Mouse (Mus musculus) hindbrain, embryonic 13.5 days (tissue): ENCODE measurements at regions not wholly inside any gene's neighbourhood (a gene's known extent, or its start where the extent isn't known, plus 50 kb on each side); places are given as distances from the start of the nearest gene placed in this dataset.
A peak's percentile ranks its signal among the peaks of the same experiment; 100 is the strongest.

ENCODE experiments used
- ATAC-seq: fragments of 200-750 bp; cut with Nextera tagmentation; 2 replicates; pipeline ENCODE4 v1.8.0; 2017; ENCODE audit warnings: moderate TSS enrichment; ENCODE audit not compliant: low FRiP score
- H3K27ac ChIP-seq: fragments of 300-500 bp; sonication (generic); 2 replicates; pipeline ENCODE4 v1.5.1; 2015; ENCODE audit warnings: inconsistent platforms, mild to moderate bottlenecking, moderate library complexity
- H3K27me3 ChIP-seq: fragments of 300-500 bp; sonication (generic); 2 replicates; pipeline ENCODE4 v1.6.1; 2015; ENCODE audit warnings: mild to moderate bottlenecking, inconsistent platforms
- H3K36me3 ChIP-seq: fragments of 300-500 bp; sonication (generic); 2 replicates; pipeline ENCODE4 v1.6.1; 2015; ENCODE audit warnings: mild to moderate bottlenecking, inconsistent platforms
- H3K4me1 ChIP-seq: fragments of 300-500 bp; sonication (generic); replicated peaks from 2 replicates; pipeline ENCODE4 v1.6.1; 2015; ENCODE audit warnings: inconsistent platforms
- H3K4me2 ChIP-seq: fragments of 300-500 bp; sonication (generic); 2 replicates; pipeline ENCODE4 v1.6.1; 2015; ENCODE audit warnings: inconsistent platforms, mild to moderate bottlenecking, moderate library complexity
- H3K4me3 ChIP-seq: fragments of 300-500 bp; sonication (generic); 2 replicates; pipeline ENCODE4 v1.5.1; 2015; ENCODE audit warnings: mild to moderate bottlenecking, inconsistent platforms
- H3K9ac ChIP-seq: fragments of 300-500 bp; sonication (generic); 2 replicates; pipeline ENCODE4 v1.6.1; 2015; ENCODE audit warnings: mild to moderate bottlenecking, inconsistent platforms
- H3K9me3 ChIP-seq: fragments of 300-500 bp; sonication (generic); 2 replicates; pipeline ENCODE4 v1.6.1; 2016; ENCODE audit warnings: inconsistent platforms
- WGBS: fragments of 180-500 bp; shearing (Covaris S2); methylation state at CpG from one replicate; pipeline ENCODE4 v1.1.7; 2015; 5-methylcytosine and 5-hydroxymethylcytosine counted together

DNA sequence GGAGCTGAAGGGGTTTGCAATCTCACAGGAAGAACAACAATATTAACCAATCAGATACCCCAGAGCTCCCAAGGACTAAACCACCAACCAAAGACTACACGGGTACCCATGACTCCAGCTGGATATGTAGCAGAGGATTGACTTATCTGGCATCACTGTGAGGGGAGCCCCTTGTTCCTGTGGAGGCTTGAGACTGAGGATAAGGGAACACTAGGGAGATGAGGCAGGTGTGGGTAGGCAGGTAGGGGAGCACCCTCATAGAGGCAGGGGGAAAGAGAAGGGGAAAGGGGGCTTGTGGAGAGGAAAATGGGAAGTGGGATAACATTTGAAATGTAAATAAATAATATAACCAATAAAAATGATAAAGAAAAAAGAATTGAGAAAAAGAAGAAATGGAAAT is 134.8 kb downstream of the G6pd2 start:
- WGBS: 94% methylated on average over 1 of the region's 1 CpGs
- Histone ChIP-seq H3K27ac (no peak overlapping the region), H3K4me2 (no peak overlapping the region), H3K9me3 (no peaks in the 10 kb centered on the region), H3K36me3 (no peaks in the 10 kb centered on the region), H3K27me3 (no peaks in the 10 kb centered on the region), H3K4me3 (no peak overlapping the region), H3K4me1 (no peaks in the 10 kb centered on the region), H3K9ac (no peak overlapping the region)
- ATAC-seq: no peak

DNA sequence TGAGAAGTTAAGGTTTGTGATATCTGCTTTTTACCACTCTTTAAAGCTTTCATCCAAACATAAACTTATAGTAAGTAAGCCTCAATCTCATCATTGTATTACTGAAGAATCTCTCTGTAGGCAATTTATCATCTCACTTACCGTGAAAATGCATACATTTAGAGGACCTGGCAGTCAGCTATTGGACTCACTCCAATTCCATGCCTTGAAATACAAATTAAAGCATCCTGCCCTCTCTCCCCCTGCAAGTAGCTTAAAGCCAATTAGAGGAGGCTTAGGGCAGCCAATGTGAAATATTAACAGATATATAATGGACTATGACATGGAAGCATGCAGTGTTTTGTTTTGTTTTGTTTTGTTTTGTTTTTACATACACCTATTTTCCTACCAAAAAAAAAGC is 176.6 kb downstream of the G6pd2 start:
- Histone ChIP-seq H3K9ac (no peak overlapping the region), H3K4me2 (no peak overlapping the region), H3K27me3 (no peaks in the 10 kb centered on the region), H3K4me3 (no peak overlapping the region), H3K27ac (no peak overlapping the region), H3K9me3 (no peaks in the 10 kb centered on the region), H3K36me3 (no peaks in the 10 kb centered on the region), H3K4me1 (no peaks in the 10 kb centered on the region)
- no peak for ATAC-seq
- WGBS: 49% methylated on average over 1 of the region's 1 CpGs

DNA sequence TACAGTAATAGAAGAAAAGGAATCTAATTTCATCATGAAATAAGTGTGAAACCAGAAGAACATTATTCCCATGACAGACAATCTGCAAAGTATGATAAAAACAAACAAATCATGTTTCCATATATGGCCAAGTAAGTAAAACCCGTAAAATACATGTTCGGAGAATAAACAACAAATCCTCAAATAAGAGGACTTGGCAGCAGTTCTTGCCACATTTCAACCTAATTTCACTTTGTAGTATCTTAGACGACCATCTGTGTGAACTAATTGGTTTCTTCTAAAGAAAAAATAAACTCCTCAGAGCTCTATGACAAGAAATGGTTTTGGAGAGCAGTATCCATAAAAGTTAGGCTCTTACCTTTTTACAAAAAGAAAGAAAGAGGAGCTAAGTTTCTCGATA is 210.9 kb downstream of the G6pd2 start:
- Histone ChIP-seq H3K4me3 (no peak overlapping the region), H3K27me3 (no peaks in the 10 kb centered on the region), H3K4me1 (no peaks in the 10 kb centered on the region), H3K9ac (no peak overlapping the region), H3K4me2 (no peak overlapping the region), H3K9me3 (no peaks in the 10 kb centered on the region), H3K27ac (no peak overlapping the region), H3K36me3 (no peaks in the 10 kb centered on the region)
- 84% methylated on average over 4 of the region's 4 CpGs for WGBS
- ATAC-seq: no peak

DNA sequence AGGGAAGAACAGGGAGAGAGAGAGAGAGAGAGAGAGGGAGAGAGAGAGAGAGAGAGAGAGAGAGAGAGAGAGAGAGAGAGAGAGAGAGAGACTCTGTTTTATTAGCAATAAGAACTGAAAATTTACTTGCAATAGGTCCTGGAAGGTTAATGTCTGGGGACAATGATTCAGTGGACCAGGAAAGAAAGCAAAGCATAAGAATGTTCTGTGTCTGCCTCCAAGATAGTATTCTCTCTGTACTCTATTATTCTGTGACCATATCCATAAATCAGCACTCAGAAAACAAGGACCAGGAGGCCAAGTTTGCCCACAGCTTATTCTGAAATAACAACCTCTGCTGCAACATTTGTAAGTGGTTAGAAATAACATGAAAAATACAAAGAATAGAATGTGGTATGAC is 211.6 kb downstream of the G6pd2 start:
- H3K9me3 ChIP-seq: no peaks in the 10 kb centered on the region
- ATAC-seq: no peak
- no peaks in the 10 kb centered on the region for H3K36me3 ChIP-seq
- no peak overlapping the region for H3K4me3 ChIP-seq
- H3K4me2 ChIP-seq: no peak overlapping the region
- H3K9ac ChIP-seq: no peak overlapping the region
- H3K27ac ChIP-seq: no peak overlapping the region
- no peaks in the 10 kb centered on the region for H3K4me1 ChIP-seq
- no peaks in the 10 kb centered on the region for H3K27me3 ChIP-seq

DNA sequence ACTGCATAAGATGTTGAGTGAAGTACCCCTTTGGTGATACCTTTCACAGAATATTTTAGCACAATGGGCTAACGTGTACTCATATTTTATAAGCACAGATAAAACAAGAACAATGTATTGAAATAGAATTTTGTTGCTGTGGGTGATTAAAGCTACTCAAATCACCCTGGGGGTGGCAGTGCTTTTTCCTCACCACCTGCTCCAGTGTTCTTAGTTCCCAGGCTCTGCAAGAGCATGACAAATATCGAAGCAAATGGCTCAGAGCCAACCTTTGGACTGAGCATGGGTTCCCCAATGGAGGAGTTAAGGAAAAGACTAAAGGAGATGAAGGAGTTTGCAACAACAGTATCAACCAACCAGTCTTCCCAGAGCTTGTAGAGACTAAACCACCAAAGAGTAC is 232.9 kb downstream of the G6pd2 start:
- 77% methylated on average over 2 of the region's 2 CpGs for WGBS
- H3K4me1 ChIP-seq: no peaks in the 10 kb centered on the region
- no peak overlapping the region for H3K4me3 ChIP-seq
- H3K36me3 ChIP-seq: no peaks in the 10 kb centered on the region
- H3K27ac ChIP-seq: no peak overlapping the region
- ATAC-seq: no peak
- no peak overlapping the region for H3K9ac ChIP-seq
- H3K9me3 ChIP-seq: no peaks in the 10 kb centered on the region
- no peak overlapping the region for H3K4me2 ChIP-seq
- no peaks in the 10 kb centered on the region for H3K27me3 ChIP-seq

DNA sequence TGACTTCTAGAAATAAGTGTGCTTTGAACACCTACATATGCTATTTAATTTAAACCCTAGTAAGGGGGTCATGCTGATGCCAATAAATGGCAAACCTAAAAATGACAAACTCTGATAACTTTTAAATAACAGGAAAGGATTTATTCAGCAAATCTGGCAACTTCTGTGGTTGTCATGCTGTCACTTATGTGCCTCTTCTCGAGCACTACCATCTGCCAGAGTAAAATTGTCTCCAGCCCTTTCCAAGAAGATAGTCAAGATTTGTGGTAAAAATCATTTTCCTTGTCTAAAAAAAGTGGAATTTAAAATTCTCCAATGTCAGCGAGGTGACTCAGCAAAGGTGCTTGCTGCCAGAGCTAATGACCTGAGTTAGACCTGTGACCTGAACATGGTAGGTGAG is 235.1 kb downstream of the G6pd2 start:
- WGBS: 69% methylated on average over 2 of the region's 2 CpGs
- H3K4me1 ChIP-seq: no peaks in the 10 kb centered on the region
- H3K27me3 ChIP-seq: no peaks in the 10 kb centered on the region
- no peaks in the 10 kb centered on the region for H3K9me3 ChIP-seq
- H3K9ac ChIP-seq: no peak overlapping the region
- no peak overlapping the region for H3K4me3 ChIP-seq
- H3K36me3 ChIP-seq: no peaks in the 10 kb centered on the region
- ATAC-seq: no peak
- no peak overlapping the region for H3K27ac ChIP-seq
- H3K4me2 ChIP-seq: no peak overlapping the region

DNA sequence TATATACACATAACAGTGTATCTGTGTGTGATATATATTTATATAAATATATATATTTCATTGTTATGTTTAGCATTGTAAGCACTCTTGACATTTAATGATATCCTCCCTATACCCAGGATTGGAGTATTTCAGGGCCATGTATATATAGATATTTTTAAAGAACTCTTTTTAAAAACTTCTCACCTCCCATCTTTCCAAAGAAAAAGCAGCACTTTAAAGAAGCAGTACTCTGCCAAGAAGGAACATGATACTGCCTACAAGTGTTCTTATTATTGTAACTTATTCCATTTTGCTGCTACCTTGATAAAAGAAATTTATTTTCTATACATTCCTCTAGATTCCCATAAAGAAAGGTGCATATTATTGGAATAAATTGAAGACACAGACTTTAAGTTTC is 270.4 kb downstream of the G6pd2 start:
- H3K9me3 ChIP-seq: no peaks in the 10 kb centered on the region
- H3K36me3 ChIP-seq: no peaks in the 10 kb centered on the region
- H3K9ac ChIP-seq: no peak overlapping the region
- no peak overlapping the region for H3K27ac ChIP-seq
- no peak overlapping the region for H3K4me3 ChIP-seq
- H3K27me3 ChIP-seq: no peaks in the 10 kb centered on the region
- no peak for ATAC-seq
- H3K4me1 ChIP-seq: no peaks in the 10 kb centered on the region
- H3K4me2 ChIP-seq: no peak overlapping the region

DNA sequence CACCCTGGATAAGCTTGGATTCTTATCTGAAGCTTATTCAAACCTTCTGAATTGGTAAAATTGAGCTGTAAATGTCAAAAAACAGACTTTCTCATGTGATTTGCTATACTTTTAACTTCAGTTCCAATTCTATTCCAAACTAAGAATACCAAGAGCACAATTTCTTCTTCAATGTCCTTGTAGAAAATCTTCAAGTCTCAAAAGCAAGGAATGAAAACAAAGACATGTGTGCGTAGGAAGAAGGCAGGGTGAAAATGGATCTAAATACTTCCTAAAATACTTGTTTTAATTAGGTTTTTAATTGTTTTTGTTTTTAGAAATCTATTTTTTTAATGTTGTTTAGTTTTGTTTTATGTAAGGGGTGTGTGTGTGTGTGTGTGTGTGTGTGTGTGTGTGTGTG is 280.9 kb downstream of the G6pd2 start:
- Histone ChIP-seq H3K27me3 (no peaks in the 10 kb centered on the region), H3K9me3 (no peaks in the 10 kb centered on the region), H3K36me3 (no peaks in the 10 kb centered on the region), H3K4me1 (no peaks in the 10 kb centered on the region), H3K9ac (no peak overlapping the region), H3K4me3 (no peak overlapping the region), H3K27ac (no peak overlapping the region), H3K4me2 (no peak overlapping the region)
- WGBS: 98% methylated on average over 1 of the region's 1 CpGs
- no peak for ATAC-seq

DNA sequence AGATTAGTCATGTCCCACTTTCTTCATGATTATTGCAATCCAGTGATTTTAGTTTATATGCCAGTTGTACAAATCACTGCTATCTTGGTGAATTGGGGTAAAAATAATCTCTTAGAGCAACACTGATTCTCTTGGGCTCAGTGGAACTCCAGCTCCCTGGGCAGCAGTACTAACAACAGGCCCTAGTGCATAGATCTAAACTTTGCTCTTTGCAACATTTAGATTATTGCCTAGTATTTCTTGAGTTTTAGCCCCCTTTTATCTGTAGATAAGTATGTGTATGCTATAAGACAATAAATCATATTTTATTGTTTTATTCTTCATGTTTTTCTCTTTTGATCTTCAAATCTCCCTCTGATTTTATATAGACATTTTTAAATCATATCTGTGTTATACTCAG is 287.4 kb downstream of the G6pd2 start:
- Histone ChIP-seq H3K4me1 (no peaks in the 10 kb centered on the region), H3K4me3 (no peak overlapping the region), H3K9ac (no peak overlapping the region), H3K9me3 (no peaks in the 10 kb centered on the region), H3K27me3 (no peaks in the 10 kb centered on the region), H3K36me3 (no peaks in the 10 kb centered on the region), H3K4me2 (no peak overlapping the region), H3K27ac (no peak overlapping the region)
- no peak for ATAC-seq

DNA sequence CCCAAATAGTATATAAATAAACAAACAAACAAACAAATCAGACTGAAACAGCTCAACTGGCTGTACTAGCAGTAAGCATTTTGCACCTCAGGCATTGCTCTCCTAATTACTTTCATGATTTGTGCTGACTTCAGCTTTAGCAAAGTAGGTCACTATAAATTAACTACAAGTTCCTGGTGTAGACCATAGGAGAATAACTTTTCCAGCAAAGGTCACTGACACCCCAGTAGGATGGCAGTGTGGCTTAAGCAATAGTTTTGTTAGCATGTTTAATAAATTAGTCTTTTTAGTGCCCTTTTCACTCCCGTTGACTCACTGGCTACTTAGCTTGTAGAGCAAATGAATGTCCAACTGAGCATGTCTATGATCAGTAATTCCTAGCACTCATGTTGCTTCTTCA is 304.6 kb downstream of the G6pd2 start:
- no peak overlapping the region for H3K4me2 ChIP-seq
- H3K9ac ChIP-seq: no peak overlapping the region
- no peak overlapping the region for H3K27ac ChIP-seq
- no peaks in the 10 kb centered on the region for H3K27me3 ChIP-seq
- no peak for ATAC-seq
- no peaks in the 10 kb centered on the region for H3K36me3 ChIP-seq
- H3K4me3 ChIP-seq: no peak overlapping the region
- no peaks in the 10 kb centered on the region for H3K4me1 ChIP-seq
- WGBS: 82% methylated on average over 1 of the region's 1 CpGs
- H3K9me3 ChIP-seq: no peaks in the 10 kb centered on the region

DNA sequence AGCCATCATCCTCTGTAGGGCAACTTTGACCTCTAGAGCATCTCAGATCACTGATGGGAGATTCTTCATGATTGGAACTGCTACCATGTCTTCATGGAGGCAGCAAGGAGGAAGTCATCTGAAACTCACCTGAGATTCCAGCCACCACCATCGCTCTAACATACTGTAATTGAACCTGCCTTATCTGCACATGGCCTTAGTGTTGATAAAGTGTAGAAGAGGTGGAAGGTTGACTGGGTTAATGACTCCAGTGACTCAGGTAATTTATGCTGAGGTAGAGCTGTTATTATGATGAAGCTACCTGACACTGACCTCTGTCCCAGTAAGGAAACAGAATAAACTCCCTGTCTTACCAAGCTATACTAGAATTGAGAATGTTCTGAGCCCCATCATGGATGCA is 305.0 kb downstream of the G6pd2 start:
- Histone ChIP-seq H3K36me3 (no peaks in the 10 kb centered on the region), H3K9me3 (no peaks in the 10 kb centered on the region), H3K9ac (no peak overlapping the region), H3K4me1 (no peaks in the 10 kb centered on the region), H3K27ac (no peak overlapping the region), H3K27me3 (no peaks in the 10 kb centered on the region), H3K4me2 (no peak overlapping the region), H3K4me3 (no peak overlapping the region)
- WGBS: 94% methylated on average over 1 of the region's 1 CpGs
- ATAC-seq: no peak

DNA sequence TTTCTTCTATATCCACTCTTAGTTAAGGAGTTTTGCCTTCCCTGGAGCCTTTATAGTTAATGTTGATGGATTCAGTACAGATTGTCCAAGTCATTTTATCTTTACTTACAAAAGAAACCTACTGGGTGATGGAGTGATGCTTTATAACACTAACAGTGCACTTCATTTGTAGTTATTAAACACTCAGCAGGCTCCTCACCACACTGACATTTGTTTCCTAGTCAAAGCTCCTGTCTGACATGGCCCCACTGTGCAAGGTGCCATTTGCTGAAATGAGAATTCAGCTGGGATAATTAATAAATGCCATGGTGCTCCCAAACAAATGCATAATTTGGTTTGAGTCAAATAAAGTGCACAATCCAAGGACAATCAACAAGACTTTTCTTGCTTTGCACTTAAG is 336.6 kb downstream of the G6pd2 start:
- no peak overlapping the region for H3K4me3 ChIP-seq

DNA sequence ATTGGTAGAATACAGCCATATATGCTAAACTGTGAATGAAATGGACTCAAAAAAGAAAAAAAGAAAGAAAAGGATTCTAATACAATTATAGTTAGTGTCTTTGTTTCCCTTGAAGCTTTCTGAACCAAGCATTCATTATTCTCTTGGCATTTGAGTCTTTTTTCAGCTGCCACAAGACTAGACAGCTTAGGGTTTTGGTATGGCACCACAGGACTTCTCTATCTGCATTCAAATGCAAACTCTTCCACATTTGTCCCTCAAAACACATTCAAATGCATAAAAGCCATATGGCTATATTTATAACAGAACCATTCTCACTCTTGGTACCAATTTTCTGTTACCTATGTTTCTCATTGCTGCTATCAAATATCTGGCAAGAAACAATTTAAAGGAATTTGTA is 338.8 kb downstream of the G6pd2 start:
- no peaks in the 10 kb centered on the region for H3K36me3 ChIP-seq
- no peaks in the 10 kb centered on the region for H3K9me3 ChIP-seq
- H3K4me3 ChIP-seq: no peak overlapping the region
- no peaks in the 10 kb centered on the region for H3K4me1 ChIP-seq
- no peaks in the 10 kb centered on the region for H3K27me3 ChIP-seq
- no peak overlapping the region for H3K27ac ChIP-seq
- H3K9ac ChIP-seq: no peak overlapping the region
- ATAC-seq: no peak
- H3K4me2 ChIP-seq: no peak overlapping the region

More for the DNA sequence above, 336.6 kb downstream of the G6pd2 start:
- Histone ChIP-seq H3K9me3 (no peaks in the 10 kb centered on the region), H3K27ac (no peak overlapping the region), H3K9ac (no peak overlapping the region), H3K4me2 (no peak overlapping the region), H3K36me3 (no peaks in the 10 kb centered on the region), H3K27me3 (no peaks in the 10 kb centered on the region), H3K4me1 (no peaks in the 10 kb centered on the region)
- ATAC-seq: peak; percentile 52; the same call in 1 of the 2 replicates

DNA sequence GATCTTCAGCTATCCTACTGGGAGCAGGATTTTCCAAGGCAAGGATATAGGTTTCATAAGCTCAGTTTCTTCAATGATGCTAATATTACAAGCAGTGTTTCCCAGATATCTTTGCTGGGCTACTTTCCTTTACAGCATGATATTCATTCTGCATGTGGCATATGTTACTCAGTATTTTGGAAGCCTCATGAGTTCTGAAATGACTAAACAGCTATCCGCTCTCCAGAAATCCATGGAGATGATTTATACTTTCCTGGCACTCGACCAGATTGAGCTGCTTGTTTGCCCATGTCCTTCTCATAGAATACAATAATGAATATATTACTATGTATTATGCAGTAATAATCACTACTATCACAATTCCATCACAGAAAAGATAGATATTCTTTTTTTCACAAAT is 351.9 kb downstream of the G6pd2 start:
- H3K27ac ChIP-seq: no peak overlapping the region
- no peak overlapping the region for H3K4me3 ChIP-seq
- H3K4me2 ChIP-seq: no peak overlapping the region
- H3K9ac ChIP-seq: no peak overlapping the region
- no peak for ATAC-seq
- H3K4me1 ChIP-seq: no peaks in the 10 kb centered on the region
- WGBS: 78% methylated on average over 2 of the region's 2 CpGs
- no peaks in the 10 kb centered on the region for H3K27me3 ChIP-seq
- no peaks in the 10 kb centered on the region for H3K9me3 ChIP-seq
- no peaks in the 10 kb centered on the region for H3K36me3 ChIP-seq
